Mouse (Mus musculus) cerebellum, adult 18-20 months (tissue): Measurements from ENCODE around the gene Rbmx.
A peak's percentile ranks its signal among the peaks of the same experiment; 100 is the strongest.

ENCODE experiments used
- DNase-seq, 2 experiments: peaks; one replicate each; pipeline ENCODE4 v3.0.0; 2021

The Rbmx gene

GRCm38 (mm10) chrX:57392367-57393246, at the start of gene Rbmx:
Gene Rbmx, minus strand, starts transcription at chrX:57393036.
- DNase-seq: peak; percentile 79 to 87

DNA sequence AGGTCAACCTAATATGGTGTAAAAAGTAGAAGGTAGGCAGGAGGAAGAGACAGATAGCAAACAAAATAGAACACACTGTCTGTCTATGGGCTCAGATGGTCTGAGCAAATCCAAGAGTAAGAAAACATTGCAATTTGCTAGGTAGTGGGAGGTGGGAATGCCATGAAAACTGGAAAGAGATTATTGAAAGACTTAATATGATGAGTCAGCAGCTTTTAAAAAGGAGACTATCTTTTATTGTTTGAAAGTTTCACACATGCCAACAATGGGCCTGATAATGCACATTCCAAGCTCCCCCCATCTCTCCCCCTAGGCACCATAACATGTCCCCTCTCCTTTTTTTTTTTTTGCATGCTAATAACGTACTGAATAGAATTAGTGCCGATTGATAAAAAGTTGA, 41.1 kb upstream of the Rbmx start:
- DNase-seq: no peak

GRCm38 (mm10) chrX:57431610-57432009, 38.8 kb upstream of the Rbmx start:
- DNase-seq: no peak

DNA sequence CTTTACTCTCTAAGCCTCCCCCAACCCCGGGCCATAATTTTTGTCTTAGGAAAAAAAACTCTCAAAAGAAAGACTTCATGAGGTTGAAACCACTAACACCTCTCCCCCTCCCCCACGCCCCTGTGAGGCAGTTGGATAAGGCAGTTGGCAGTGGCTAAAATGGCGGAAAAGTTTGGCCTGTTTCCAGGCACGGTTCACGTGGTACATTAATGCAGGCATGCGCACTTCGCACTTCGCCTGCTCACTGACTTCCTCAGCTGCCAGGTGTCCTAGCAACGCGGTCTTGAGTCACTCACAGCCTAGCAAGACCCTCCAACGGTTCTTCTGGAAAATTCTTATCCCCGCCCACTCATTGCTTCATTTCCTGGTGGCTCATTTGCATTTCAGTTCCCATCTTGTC, 15.9 kb upstream of the Rbmx start, which contains the start of gene Gm364:
Gm364 (plus strand) TSS at position 386 of the 400 bp plus-strand sequence.
- DNase-seq: no peak

DNA sequence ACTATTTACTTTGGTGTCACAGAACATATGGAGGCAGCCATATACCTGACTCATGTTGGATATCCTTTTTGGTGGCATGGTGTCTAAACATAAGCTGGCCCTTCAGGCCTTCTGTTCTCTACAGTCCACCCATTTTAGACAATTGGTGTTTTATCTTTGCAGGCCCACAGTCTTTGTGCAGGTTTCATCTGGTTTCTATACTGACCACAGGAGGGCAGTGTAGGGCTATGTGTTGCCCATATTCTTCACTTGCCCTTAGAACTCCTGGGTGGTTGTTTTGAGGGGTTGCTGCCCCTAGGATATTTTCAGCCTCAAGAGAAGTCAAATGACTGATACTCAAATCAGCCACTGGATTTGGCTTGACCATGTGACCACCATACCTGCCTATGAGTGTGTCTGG, 10.8 kb upstream of the Rbmx start:
- DNase-seq: no peak

- no peak for DNase-seq
Measured at GRCm38 (mm10) chrX:57401388-57401787, 8.6 kb upstream of the Rbmx start.

GRCm38 (mm10) chrX:57393412-57393811, 576 bp upstream of the Rbmx start:
- no peak for DNase-seq

DNA sequence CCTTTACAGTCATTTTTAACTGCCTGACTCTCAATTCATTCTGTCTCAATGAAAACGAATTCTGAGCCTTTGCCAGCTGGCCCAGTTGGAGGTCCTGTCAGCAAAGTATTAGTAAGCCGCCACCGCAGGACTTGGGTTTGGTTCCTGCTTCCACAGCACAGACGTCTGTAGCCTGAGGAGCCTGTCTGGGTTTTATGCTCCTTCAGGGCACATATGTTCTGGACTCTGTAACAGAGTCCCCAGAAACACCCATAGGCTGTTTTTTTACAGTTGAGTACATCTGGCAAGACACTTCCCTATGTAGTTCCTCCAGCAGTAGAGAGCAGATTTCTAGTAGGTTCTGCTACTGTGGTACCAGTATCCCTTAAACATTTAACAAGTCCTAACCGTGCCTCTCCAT, 11.9 kb downstream of the Rbmx start:
- DNase-seq: peak; percentile 14

DNA sequence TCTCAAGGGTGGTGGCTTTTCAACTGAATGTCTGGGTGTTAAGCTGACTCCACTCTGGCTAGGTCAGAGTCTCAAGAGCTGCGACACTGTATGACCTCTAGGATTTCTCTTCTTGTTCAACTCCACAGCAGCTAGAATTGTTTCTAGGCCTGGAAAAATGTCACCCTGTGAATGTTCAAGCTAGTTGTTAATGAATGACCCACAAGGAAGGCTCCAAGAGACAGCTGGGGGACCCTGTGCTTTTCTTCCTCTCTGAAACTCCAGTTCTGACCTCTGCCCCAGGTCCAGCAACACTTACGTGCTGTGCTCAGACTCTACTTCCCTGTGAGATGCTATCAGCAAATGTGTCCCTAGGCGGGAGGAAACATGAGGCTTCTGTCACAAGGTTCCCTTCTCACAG, 14.3 kb downstream of the Rbmx start:
- DNase-seq: no peak

DNA sequence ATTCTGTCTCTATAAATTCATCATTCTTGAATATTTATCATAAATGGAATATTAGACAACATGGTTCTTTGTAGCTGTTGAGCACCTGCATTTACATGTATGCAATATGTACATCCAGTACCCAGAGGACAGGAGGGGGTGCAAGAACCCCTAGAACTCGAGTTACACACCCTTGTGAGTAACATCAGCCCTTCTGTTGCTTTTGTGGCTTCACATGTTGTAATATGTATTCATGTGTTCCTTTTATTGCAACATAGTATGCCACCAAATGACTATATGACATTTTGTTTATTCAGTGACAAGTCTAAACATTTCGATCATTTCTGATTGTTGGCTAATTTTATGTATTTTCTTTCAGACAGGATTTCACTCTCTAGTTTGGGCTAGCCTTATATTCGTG, 15.7 kb downstream of the Rbmx start:
- DNase-seq: no peak

- DNase-seq: no peak
Measured at GRCm38 (mm10) chrX:57374029-57374428, 18.8 kb downstream of the Rbmx start.

DNA sequence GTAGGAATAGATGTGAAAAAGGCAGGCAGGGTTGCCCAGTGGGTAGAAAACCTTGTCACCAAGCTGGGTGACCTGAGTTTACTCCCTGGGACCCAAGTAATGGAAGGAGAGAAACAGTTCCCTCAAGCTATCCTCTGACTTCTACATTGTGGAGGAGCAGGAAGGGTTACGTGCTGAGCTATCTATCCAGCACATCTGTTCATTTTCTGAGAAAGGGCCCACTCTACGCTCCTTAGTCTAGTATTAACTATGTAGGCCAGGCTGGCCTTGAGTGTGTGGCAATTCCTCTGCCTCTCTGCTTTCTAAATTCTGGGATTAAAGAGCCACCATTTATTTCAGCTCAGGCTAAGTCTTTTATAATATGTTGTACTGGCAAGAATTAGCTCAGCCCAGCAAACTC, 19.3 kb downstream of the Rbmx start:
- no peak for DNase-seq

DNA sequence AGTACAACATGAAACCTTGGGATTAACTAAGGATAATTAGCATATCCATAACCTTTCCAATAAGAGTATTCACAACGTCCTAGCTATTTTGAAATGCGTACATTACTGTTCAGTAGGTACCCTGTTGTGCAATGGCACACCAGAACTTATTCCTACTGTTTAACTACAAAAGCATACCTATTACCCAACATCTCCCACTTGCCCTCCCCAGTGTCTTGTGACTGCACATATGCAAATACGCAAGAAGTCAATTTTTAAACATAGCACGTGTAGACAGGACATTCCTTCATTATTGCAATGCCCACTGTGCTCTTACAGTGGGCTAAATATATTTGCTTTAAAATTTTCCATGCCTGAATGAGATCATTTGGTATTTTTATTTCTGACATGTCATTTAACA, 19.9 kb downstream of the Rbmx start:
- DNase-seq: no peak

GRCm38 (mm10) chrX:57364891-57365569, 27.8 kb downstream of the Rbmx start:
- no peak for DNase-seq

DNA sequence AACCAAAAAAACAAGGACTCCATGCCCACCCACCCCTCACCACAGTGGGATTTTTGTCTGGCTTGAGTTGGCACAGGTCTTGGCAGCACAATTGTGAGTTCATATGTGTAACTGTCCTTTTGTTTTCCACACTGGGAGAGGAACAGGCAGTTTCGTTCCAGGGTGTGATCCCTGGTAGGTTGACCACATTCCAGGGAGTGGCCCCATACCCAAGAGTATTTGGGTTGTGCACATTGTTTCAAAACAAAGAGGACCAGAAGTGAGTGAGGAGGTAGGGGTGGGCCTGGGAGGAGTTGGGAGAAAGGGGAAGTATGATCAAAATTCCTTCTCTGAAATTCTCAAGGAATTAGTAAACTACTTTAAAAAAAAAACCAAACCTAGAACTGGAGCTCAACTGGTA, 33.5 kb downstream of the Rbmx start:
- DNase-seq: no peak

DNA sequence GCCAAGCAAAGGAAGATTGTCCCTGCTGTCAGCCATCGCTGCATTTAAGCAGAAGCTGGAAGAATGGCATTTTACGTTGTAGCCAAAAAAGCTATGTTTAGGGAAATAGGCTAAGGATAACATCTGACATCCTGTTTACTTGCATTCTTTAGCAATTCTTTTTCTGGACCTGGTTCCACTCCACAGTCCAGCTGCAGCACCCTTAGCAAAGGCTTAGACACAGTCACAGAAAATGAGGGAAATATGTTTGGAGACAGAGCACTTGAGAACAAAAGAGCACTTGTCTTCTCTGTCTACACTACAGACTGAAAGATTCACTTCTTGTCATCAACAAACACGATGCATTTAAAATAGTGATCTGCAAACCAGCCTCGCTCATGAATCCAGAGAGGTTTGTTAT, 53.6 kb downstream of the Rbmx start:
- no peak for DNase-seq

GRCm38 (mm10) chrX:57338371-57339211, 54.2 kb downstream of the Rbmx start, which contains the start of gene Arhgef6:
Gene Arhgef6, minus strand, starts transcription at chrX:57338729.
- no peak for DNase-seq

DNA sequence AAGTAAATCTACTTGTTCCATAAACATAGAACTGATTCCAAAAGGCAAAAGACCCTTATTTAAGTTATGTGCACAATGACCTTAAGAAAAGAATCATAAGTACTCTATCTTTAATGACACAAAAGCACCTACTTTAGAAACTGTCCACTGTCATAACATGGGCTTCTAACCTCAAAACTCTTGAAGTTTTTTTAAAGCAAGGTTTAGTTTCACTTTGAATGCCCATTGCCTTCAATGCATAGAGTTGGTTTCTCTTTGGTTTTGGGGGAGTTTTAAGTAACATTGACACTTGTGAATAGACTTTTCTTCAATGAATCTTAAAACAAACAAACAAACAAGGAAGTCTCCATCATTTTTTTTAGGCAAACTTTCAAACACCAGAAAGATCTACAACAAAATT, 55.3 kb downstream of the Rbmx start:
- DNase-seq: no peak

- no peak for DNase-seq
Measured at GRCm38 (mm10) chrX:57336958-57337357, 55.9 kb downstream of the Rbmx start.

GRCm38 (mm10) chrX:57335313-57335712, 57.5 kb downstream of the Rbmx start:
- no peak for DNase-seq
